Mouse (Mus musculus) kidney, postnatal 4 days (tissue): ENCODE results near the gene Ola1.

ENCODE experiments used
- DNase-seq, 2 experiments: peaks; one replicate each; pipeline ENCODE4 v3.0.0; 2021; ENCODE audit warnings: mixed read lengths in 2 of 2

Gene Ola1

GRCm38 (mm10) chr2:73063911-73064619, 154.7 kb downstream of the Ola1 start:
- no peak for DNase-seq

GRCm38 (mm10) chr2:73060259-73060585, 158.5 kb downstream of the Ola1 start:
- DNase-seq, result no peak

GRCm38 (mm10) chr2:73059550-73060258, 159.0 kb downstream of the Ola1 start:
- peak; percentile 67 to 71 for DNase-seq

GRCm38 (mm10) chr2:73058344-73058743, 160.4 kb downstream of the Ola1 start:
- no peak for DNase-seq

GRCm38 (mm10) chr2:73057589-73057988, 161.1 kb downstream of the Ola1 start:
- DNase-seq, result no peak

- no peak for DNase-seq
Observed at GRCm38 (mm10) chr2:73056090-73056956, 162.4 kb downstream of the Ola1 start.

- DNase-seq, result no peak
Observed at GRCm38 (mm10) chr2:73053791-73054490, 164.8 kb downstream of the Ola1 start.

- DNase-seq, result no peak
Observed at GRCm38 (mm10) chr2:73050401-73050800, 168.3 kb downstream of the Ola1 start.

- no peak for DNase-seq
Observed at GRCm38 (mm10) chr2:73049977-73050376, 168.7 kb downstream of the Ola1 start.

- DNase-seq, result no peak
Observed at GRCm38 (mm10) chr2:73049001-73049684, 169.6 kb downstream of the Ola1 start.

- peak; percentile 55 to 66 for DNase-seq
Observed at GRCm38 (mm10) chr2:73047061-73047741, 171.5 kb downstream of the Ola1 start.

GRCm38 (mm10) chr2:73046576-73046975, 172.1 kb downstream of the Ola1 start:
- peak; percentile 70 to 79 for DNase-seq

GRCm38 (mm10) chr2:73045505-73045904, 173.2 kb downstream of the Ola1 start:
- no peak for DNase-seq
